In genomic region chr12:75826699-75827353, GRCm38 (mm10) we compare ENCODE assay signal across 17 mouse cellular contexts. TPM values are rescaled to one million over a fixed set of nuclear protein-coding genes. Genes with fewer than 3 reads are reported as not detected.
DNase-seq lines count a peak whose midpoint lies in the region; ATAC-seq and TF ChIP-seq lines count a peak whose summit lies in the region.
"Had no signal": no experiment of that assay in that cellular context is flagged by ENCODE, and none has a peak within 500 bp of the region (broad histone marks: within the 10 kb centered on the region; RNA-seq: fewer than 3 reads in every experiment).

No protein-coding gene starts in this region.

- DNase-seq in heart, adult 18-20 months: no peak
- peak; percentile 67 for DNase-seq in MN1 (ENCODE audit: low spot score)
- peak; percentile 47 for DNase-seq in limb, embryonic 14.5 days (ENCODE audit: low spot score)
- DNase-seq in right cerebral cortex, postnatal 4 days: no peak
- DNase-seq in hindbrain, embryonic 14.5 days (ENCODE audit: low spot score): no peak
- no peak for DNase-seq in heart, adult 8-10 months (ENCODE audit: low spot score)
- DNase-seq: cerebellum, postnatal 36 days; gastrocnemius, postnatal 25 days; heart, postnatal 36 days; right cerebral cortex, postnatal 14 days had no signal

- H3K27me3 ChIP-seq in heart, embryonic 14.5 days (ENCODE audit: control insufficient read depth, insufficient read depth, low read length): no peaks in the 10 kb centered on the region
- H3K27me3 ChIP-seq in embryonic facial prominence, embryonic 13.5 days: peaks cover 8% of the 10 kb centered on the region
- no peaks in the 10 kb centered on the region for H3K27me3 ChIP-seq in limb, embryonic 14.5 days (ENCODE audit: control insufficient read depth, insufficient read depth, low read length)
- no peaks in the 10 kb centered on the region for H3K27me3 ChIP-seq in hindbrain, embryonic 14.5 days (ENCODE audit: control insufficient read depth, insufficient read depth, low read length)
- H3K27me3 ChIP-seq: CH12.LX; forebrain, embryonic 12.5 days; lung, embryonic 15.5 days; neural tube, embryonic 13.5 days had no signal

- no peak for TF ChIP-seq POLR2A in limb, embryonic 14.5 days (IDR thresholded peaks at IDR 0.05; ENCODE audit: borderline replicate concordance, extremely low read depth, insufficient read depth, insufficient read length)

- no peaks in the 10 kb centered on the region for H3K36me3 ChIP-seq in heart, embryonic 14.5 days (ENCODE audit: control insufficient read depth, insufficient read depth, low read length)
- H3K36me3 ChIP-seq in embryonic facial prominence, embryonic 13.5 days: no peaks in the 10 kb centered on the region
- H3K36me3 ChIP-seq in limb, embryonic 14.5 days (ENCODE audit: control insufficient read depth, insufficient read depth, low read length): no peaks in the 10 kb centered on the region
- H3K36me3 ChIP-seq in hindbrain, embryonic 14.5 days (replicated peaks; ENCODE audit: control insufficient read depth, insufficient read depth): no peaks in the 10 kb centered on the region
- H3K36me3 ChIP-seq: forebrain, embryonic 12.5 days; lung, embryonic 15.5 days; neural tube, embryonic 13.5 days had no signal

- no peak overlapping the region for H3K4me3 ChIP-seq in heart, embryonic 14.5 days (ENCODE audit: control insufficient read depth in 1 of 2, insufficient read depth in 1 of 2, low read depth in 1 of 2, low read length in 2 of 2)
- H3K4me3 ChIP-seq in embryonic facial prominence, embryonic 13.5 days: no peak overlapping the region
- H3K4me3 ChIP-seq in limb, embryonic 14.5 days (replicated peaks; ENCODE audit: low read length): no peak overlapping the region
- H3K4me3 ChIP-seq in hindbrain, embryonic 14.5 days (replicated peaks; ENCODE audit: low read length): no peak overlapping the region
- H3K4me3 ChIP-seq: forebrain, embryonic 12.5 days; lung, embryonic 15.5 days; midbrain, embryonic 10.5 days; neural tube, embryonic 13.5 days had no signal

- WGBS in heart, embryonic 14.5 days: 40% methylated on average over 10 of the region's 10 CpGs
- WGBS in embryonic facial prominence, embryonic 13.5 days: 40% methylated on average over 10 of the region's 10 CpGs
- 22% methylated on average over 10 of the region's 10 CpGs for WGBS in limb, embryonic 14.5 days
- 75% methylated on average over 10 of the region's 10 CpGs for WGBS in hindbrain, embryonic 14.5 days

- H3K27ac ChIP-seq in heart, embryonic 14.5 days (replicated peaks in 1 of 2; ENCODE audit: control insufficient read depth in 1 of 2, insufficient read depth in 1 of 2, low read depth in 2 of 2, low read length in 2 of 2): no peak overlapping the region
- no peak overlapping the region; the same call in 1 of the 2 replicates for H3K27ac ChIP-seq in embryonic facial prominence, embryonic 13.5 days
- no peak overlapping the region for H3K27ac ChIP-seq in limb, embryonic 14.5 days (replicated peaks; ENCODE audit: low read depth, low read length)
- no peak overlapping the region for H3K27ac ChIP-seq in hindbrain, embryonic 14.5 days
- H3K27ac ChIP-seq: forebrain, embryonic 12.5 days; lung, embryonic 15.5 days; midbrain, embryonic 10.5 days; neural tube, embryonic 13.5 days had no signal

- peak overlapping the region; percentile 34; the same call in 1 of the 2 replicates for H3K9ac ChIP-seq in heart, embryonic 14.5 days (ENCODE audit: low read length)
- H3K9ac ChIP-seq in embryonic facial prominence, embryonic 13.5 days: no peak overlapping the region
- H3K9ac ChIP-seq in limb, embryonic 14.5 days (ENCODE audit: low read depth, low read length, severe bottlenecking): no peak overlapping the region
- H3K9ac ChIP-seq in hindbrain, embryonic 14.5 days: no peak overlapping the region
- H3K9ac ChIP-seq: forebrain, embryonic 12.5 days; lung, embryonic 15.5 days; neural tube, embryonic 13.5 days had no signal

- ATAC-seq in heart, embryonic 14.5 days (ENCODE audit: insufficient number of reproducible peaks, insufficient read depth, low FRiP score, low read depth): no peak
- no peak for ATAC-seq in embryonic facial prominence, embryonic 13.5 days (ENCODE audit: insufficient number of reproducible peaks, insufficient read depth, low FRiP score, low TSS enrichment, low read depth)
- ATAC-seq in limb, embryonic 14.5 days (ENCODE audit: low FRiP score, low read depth): peak; percentile 58
- ATAC-seq in hindbrain, embryonic 14.5 days (ENCODE audit: low FRiP score): no peak

- no peaks in the 10 kb centered on the region for H3K9me3 ChIP-seq in heart, embryonic 14.5 days (ENCODE audit: control insufficient read depth, low read length)
- no peaks in the 10 kb centered on the region for H3K9me3 ChIP-seq in embryonic facial prominence, embryonic 13.5 days
- no peaks in the 10 kb centered on the region for H3K9me3 ChIP-seq in limb, embryonic 14.5 days (ENCODE audit: control insufficient read depth, low read length)
- no peaks in the 10 kb centered on the region for H3K9me3 ChIP-seq in hindbrain, embryonic 14.5 days (ENCODE audit: control insufficient read depth, low read length)
- H3K9me3 ChIP-seq: forebrain, embryonic 12.5 days; lung, embryonic 15.5 days; midbrain, embryonic 10.5 days; neural tube, embryonic 13.5 days had no signal

- H3K4me2 ChIP-seq in heart, embryonic 14.5 days (ENCODE audit: low read length): peak overlapping the region; percentile 2; the same call in 1 of the 2 replicates
- H3K4me2 ChIP-seq in embryonic facial prominence, embryonic 13.5 days: 0 out of 2 replicates have a peak overlapping the region, but pooled peaks have one; percentile 7
- peak overlapping the region; percentile 15; the same call in 1 of the 2 replicates for H3K4me2 ChIP-seq in limb, embryonic 14.5 days (replicated peaks; ENCODE audit: low read depth, low read length, severe bottlenecking)
- H3K4me2 ChIP-seq in hindbrain, embryonic 14.5 days (replicated peaks): no peak overlapping the region
- H3K4me2 ChIP-seq: forebrain, embryonic 12.5 days; lung, embryonic 15.5 days; neural tube, embryonic 13.5 days had no signal

- peaks cover 16 to 45% of the 10 kb centered on the region in 2 experiments for H3K4me1 ChIP-seq in heart, embryonic 14.5 days (ENCODE audit: control insufficient read depth in 2 of 2, insufficient read depth in 2 of 2, low read length in 2 of 2)
- peaks cover 34% of the 10 kb centered on the region for H3K4me1 ChIP-seq in embryonic facial prominence, embryonic 13.5 days
- H3K4me1 ChIP-seq in limb, embryonic 14.5 days (ENCODE audit: control insufficient read depth, insufficient read depth, low read length): peaks cover 32% of the 10 kb centered on the region
- H3K4me1 ChIP-seq in hindbrain, embryonic 14.5 days (replicated peaks; ENCODE audit: control insufficient read depth, insufficient read depth, low read length): no peaks in the 10 kb centered on the region

RNA-seq across cellular contexts. Expression of gene Syne2, which starts 8.9 kb away (rescaled TPM):
- polyA plus RNA-seq in heart, embryonic 14.5 days (2014; fragmentation: Nextera tagmentation; extraction: Ambion mirVana): 52.5 and 55.9 TPM in 2 replicates
- total RNA-seq in heart, adult 18-20 months (2021): 10 to 100 TPM; 26.7 to 31.4 TPM
- polyA plus RNA-seq in embryonic facial prominence, embryonic 13.5 days (2015; fragmentation: Nextera tagmentation; extraction: Ambion mirVana): 67.0 and 71.3 TPM in 2 replicates
- 46.4 and 48.0 TPM in 2 replicates for polyA plus RNA-seq in limb, embryonic 14.5 days (2012; rRNA removed)
- polyA plus RNA-seq in limb, embryonic 14.5 days (2014; fragmentation: Nextera tagmentation; extraction: Ambion mirVana): 41.5 and 51.1 TPM in 2 replicates
- 47.0 and 52.6 TPM in 2 replicates for polyA plus RNA-seq in hindbrain, embryonic 14.5 days (2014; fragmentation: Nextera tagmentation; extraction: Ambion mirVana)
- 10 to 100 TPM; 32.6 to 39.6 (median 36.4) TPM for total RNA-seq in heart, adult 8-10 months (2022)

Comparison
In these comparisons a context has a peak if more than half of its experiments do, and no peak if none do; other contexts are left out.
1. DNase-seq: peak in MN1 (single experiment) and limb, embryonic 14.5 days (single experiment); none in heart, adult 18-20 months (0 of 2), right cerebral cortex, postnatal 4 days (single experiment), hindbrain, embryonic 14.5 days (single experiment) and heart, adult 8-10 months (single experiment).